10 mouse cellular contexts compared by ENCODE assay signal in genomic region chr13:20306180-20307177, GRCm38 (mm10).
DNase-seq lines count a peak whose midpoint lies in the region; ATAC-seq lines count a peak whose summit lies in the region.
"Had no signal": no experiment of that assay in that cellular context is flagged by ENCODE, and none has a peak within 500 bp of the region (broad histone marks: within the 10 kb centered on the region; RNA-seq: fewer than 3 reads in every experiment).

No protein-coding gene starts in this region.

- peak; percentile 33 to 40 for DNase-seq in heart, adult 18-20 months
- DNase-seq in heart, postnatal 25 days (ENCODE audit: low spot score) = no peak
- DNase-seq in brain, adult 2 months (ENCODE audit: low read depth, low spot score) = peak; percentile 92
- peak; percentile 28 for DNase-seq in heart, adult 8-10 months (ENCODE audit: low spot score)
- DNase-seq in spleen, postnatal 36 days (ENCODE audit: low spot score in 2 of 2) = no peak
- no peak for DNase-seq in lung, postnatal 4 days

- H3K4me3 ChIP-seq in midbrain, embryonic 13.5 days (replicated peaks) = no peak overlapping the region
- H3K4me3 ChIP-seq in hindbrain, embryonic 12.5 days = no peak overlapping the region
- H3K4me3 ChIP-seq: erythroblast, embryonic 14.5 days had no signal

- no peaks in the 10 kb centered on the region for H3K9me3 ChIP-seq in midbrain, embryonic 13.5 days
- H3K9me3 ChIP-seq in hindbrain, embryonic 12.5 days (replicated peaks) = no peaks in the 10 kb centered on the region

- WGBS in midbrain, embryonic 13.5 days = 71% methylated on average over 5 of the region's 5 CpGs
- 55% methylated on average over 5 of the region's 5 CpGs for WGBS in hindbrain, embryonic 12.5 days

- no peaks in the 10 kb centered on the region for H3K27me3 ChIP-seq in midbrain, embryonic 13.5 days
- no peaks in the 10 kb centered on the region for H3K27me3 ChIP-seq in hindbrain, embryonic 12.5 days

- no peaks in the 10 kb centered on the region for H3K36me3 ChIP-seq in midbrain, embryonic 13.5 days
- H3K36me3 ChIP-seq in hindbrain, embryonic 12.5 days = no peaks in the 10 kb centered on the region

- peak; percentile 69 for ATAC-seq in midbrain, embryonic 13.5 days
- no peak for ATAC-seq in hindbrain, embryonic 12.5 days (ENCODE audit: low FRiP score)
- ATAC-seq: Patski had no signal

- intact Hi-C loops in heart, postnatal 25 days (cut with DNase I) = no loop called here

- no peak overlapping the region; the same call in 1 of the 2 replicates for H3K27ac ChIP-seq in midbrain, embryonic 13.5 days
- H3K27ac ChIP-seq in hindbrain, embryonic 12.5 days = no peak overlapping the region

- no peak overlapping the region for H3K9ac ChIP-seq in midbrain, embryonic 13.5 days (replicated peaks)
- H3K9ac ChIP-seq in hindbrain, embryonic 12.5 days = no peak overlapping the region

- H3K4me2 ChIP-seq in midbrain, embryonic 13.5 days (replicated peaks) = no peak overlapping the region
- H3K4me2 ChIP-seq in hindbrain, embryonic 12.5 days (replicated peaks) = no peak overlapping the region

- H3K4me1 ChIP-seq in midbrain, embryonic 13.5 days (replicated peaks) = peaks cover 8% of the 10 kb centered on the region; the same call in 1 of the 2 replicates
- H3K4me1 ChIP-seq in hindbrain, embryonic 12.5 days = no peaks in the 10 kb centered on the region

Comparison
In these comparisons a context has a peak if more than half of its experiments do, and no peak if none do; other contexts are left out.
1. DNase-seq: peak in heart, adult 18-20 months (2 of 2), brain, adult 2 months (single experiment) and heart, adult 8-10 months (single experiment); none in heart, postnatal 25 days (single experiment), spleen, postnatal 36 days (0 of 2) and lung, postnatal 4 days (0 of 2).